Comparison of ENCODE assay signal across 26 mouse cellular contexts in genomic region chr10:111914231-111914630, GRCm38 (mm10). TPM values are rescaled to one million over a fixed set of nuclear protein-coding genes. Genes with fewer than 3 reads are reported as not detected.
DNase-seq lines count a peak whose midpoint lies in the region; ATAC-seq lines count a peak whose summit lies in the region.
"Had no signal": no experiment of that assay in that cellular context is flagged by ENCODE, and none has a peak within 500 bp of the region (broad histone marks: within the 10 kb centered on the region; RNA-seq: fewer than 3 reads in every experiment).

No protein-coding gene starts in this region.

- no peak overlapping the region for H3K4me2 ChIP-seq in forebrain, embryonic 13.5 days
- H3K4me2 ChIP-seq in hindbrain, embryonic 11.5 days (replicated peaks; ENCODE audit: low read depth, low read length) = no peak overlapping the region
- H3K4me2 ChIP-seq in liver, embryonic 11.5 days = no peak overlapping the region
- H3K4me2 ChIP-seq: embryonic facial prominence, embryonic 12.5 days; forebrain, embryonic 12.5 days; forebrain, embryonic 15.5 days had no signal

- H3K27me3 ChIP-seq in forebrain, embryonic 13.5 days = no peaks in the 10 kb centered on the region
- no peaks in the 10 kb centered on the region for H3K27me3 ChIP-seq in forebrain, embryonic 10.5 days (ENCODE audit: poor library complexity, severe bottlenecking)
- H3K27me3 ChIP-seq in hindbrain, embryonic 10.5 days (ENCODE audit: insufficient read depth, poor library complexity, severe bottlenecking) = no peaks in the 10 kb centered on the region
- no peaks in the 10 kb centered on the region for H3K27me3 ChIP-seq in hindbrain, embryonic 11.5 days (ENCODE audit: control insufficient read depth, insufficient read depth, low read length)
- no peaks in the 10 kb centered on the region for H3K27me3 ChIP-seq in liver, embryonic 11.5 days (replicated peaks; ENCODE audit: control insufficient read depth, insufficient read depth, low read length)
- H3K27me3 ChIP-seq: CH12.LX; embryonic facial prominence, embryonic 12.5 days; forebrain, embryonic 12.5 days; forebrain, embryonic 15.5 days; Patski had no signal

- no peaks in the 10 kb centered on the region for H3K9me3 ChIP-seq in forebrain, embryonic 13.5 days (replicated peaks)
- no peaks in the 10 kb centered on the region for H3K9me3 ChIP-seq in forebrain, embryonic 10.5 days
- H3K9me3 ChIP-seq in hindbrain, embryonic 10.5 days = no peaks in the 10 kb centered on the region
- H3K9me3 ChIP-seq in hindbrain, embryonic 11.5 days (ENCODE audit: control insufficient read depth, low read length) = no peaks in the 10 kb centered on the region
- H3K9me3 ChIP-seq in liver, embryonic 11.5 days (ENCODE audit: control insufficient read depth, low read length) = no peaks in the 10 kb centered on the region
- H3K9me3 ChIP-seq: embryonic facial prominence, embryonic 10.5 days; embryonic facial prominence, embryonic 12.5 days; forebrain, embryonic 12.5 days; forebrain, embryonic 15.5 days had no signal

- H3K9ac ChIP-seq in forebrain, embryonic 13.5 days = no peak overlapping the region
- H3K9ac ChIP-seq in hindbrain, embryonic 11.5 days (ENCODE audit: low read depth, low read length) = no peak overlapping the region
- H3K9ac ChIP-seq in liver, embryonic 11.5 days (ENCODE audit: low read depth, low read length) = no peak overlapping the region
- H3K9ac ChIP-seq: embryonic facial prominence, embryonic 12.5 days; forebrain, embryonic 12.5 days; forebrain, embryonic 15.5 days; forebrain, postnatal 0 days had no signal

- H3K4me1 ChIP-seq in forebrain, embryonic 13.5 days = peaks cover 21% of the 10 kb centered on the region
- peaks cover 19% of the 10 kb centered on the region for H3K4me1 ChIP-seq in forebrain, embryonic 10.5 days
- peaks cover 10% of the 10 kb centered on the region; the same call in 1 of the 2 replicates for H3K4me1 ChIP-seq in hindbrain, embryonic 10.5 days (replicated peaks)
- no peaks in the 10 kb centered on the region for H3K4me1 ChIP-seq in hindbrain, embryonic 11.5 days (replicated peaks; ENCODE audit: control insufficient read depth, insufficient read depth, low read length)
- peaks cover 1% of the 10 kb centered on the region; the same call in 1 of the 2 replicates for H3K4me1 ChIP-seq in liver, embryonic 11.5 days (replicated peaks; ENCODE audit: control insufficient read depth, insufficient read depth, low read length)
- H3K4me1 ChIP-seq: embryonic facial prominence, embryonic 12.5 days had no signal

- H3K4me3 ChIP-seq in forebrain, embryonic 13.5 days = no peak overlapping the region
- no peak overlapping the region for H3K4me3 ChIP-seq in forebrain, embryonic 10.5 days
- no peak overlapping the region for H3K4me3 ChIP-seq in hindbrain, embryonic 10.5 days
- H3K4me3 ChIP-seq in hindbrain, embryonic 11.5 days (ENCODE audit: low read depth, low read length) = no peak overlapping the region
- H3K4me3 ChIP-seq in liver, embryonic 11.5 days (ENCODE audit: low read depth, low read length) = no peak overlapping the region
- H3K4me3 ChIP-seq: embryonic facial prominence, embryonic 10.5 days; embryonic facial prominence, embryonic 12.5 days; forebrain, embryonic 12.5 days; forebrain, embryonic 15.5 days had no signal

- H3K36me3 ChIP-seq in forebrain, embryonic 13.5 days (ENCODE audit: poor library complexity, severe bottlenecking) = no peaks in the 10 kb centered on the region
- H3K36me3 ChIP-seq in forebrain, embryonic 10.5 days (replicated peaks) = no peaks in the 10 kb centered on the region
- H3K36me3 ChIP-seq in hindbrain, embryonic 10.5 days = no peaks in the 10 kb centered on the region
- H3K36me3 ChIP-seq in hindbrain, embryonic 11.5 days (ENCODE audit: control insufficient read depth, insufficient read depth, low read length) = no peaks in the 10 kb centered on the region
- no peaks in the 10 kb centered on the region for H3K36me3 ChIP-seq in liver, embryonic 11.5 days (ENCODE audit: control insufficient read depth, insufficient read depth, low read length)
- H3K36me3 ChIP-seq: embryonic facial prominence, embryonic 10.5 days; embryonic facial prominence, embryonic 12.5 days; forebrain, embryonic 12.5 days; forebrain, embryonic 15.5 days; G1E had no signal

- H3K27ac ChIP-seq in forebrain, embryonic 13.5 days = no peak overlapping the region
- no peak overlapping the region for H3K27ac ChIP-seq in forebrain, embryonic 10.5 days
- 0 out of 2 replicates have a peak overlapping the region, but pooled peaks have one; percentile 14 for H3K27ac ChIP-seq in hindbrain, embryonic 10.5 days
- no peak overlapping the region for H3K27ac ChIP-seq in hindbrain, embryonic 11.5 days (ENCODE audit: low read depth, low read length)
- H3K27ac ChIP-seq in liver, embryonic 11.5 days (ENCODE audit: low read depth, low read length) = no peak overlapping the region
- H3K27ac ChIP-seq: embryonic facial prominence, embryonic 10.5 days; embryonic facial prominence, embryonic 12.5 days; forebrain, embryonic 12.5 days; forebrain, embryonic 15.5 days had no signal

- 69% methylated on average over 4 of the region's 4 CpGs for WGBS in forebrain, embryonic 13.5 days
- 92% methylated on average over 4 of the region's 4 CpGs for WGBS in forebrain, embryonic 10.5 days
- 88% methylated on average over 4 of the region's 4 CpGs for WGBS in hindbrain, embryonic 10.5 days
- WGBS in hindbrain, embryonic 11.5 days = 86% methylated on average over 4 of the region's 4 CpGs
- 91% methylated on average over 4 of the region's 4 CpGs for WGBS in liver, embryonic 11.5 days

- DNase-seq in forebrain, embryonic 10.5 days (ENCODE audit: extremely low spot score, low spot score) = no peak
- DNase-seq in hindbrain, embryonic 10.5 days (ENCODE audit: low spot score) = no peak
- DNase-seq in hindbrain, embryonic 11.5 days (ENCODE audit: low spot score) = no peak
- DNase-seq in R1 (ENCODE audit: low read depth, low spot score) = peak; percentile 80
- no peak for DNase-seq in lung, postnatal 14 days
- no peak for DNase-seq in liver, embryonic 11.5 days (ENCODE audit: low spot score)
- DNase-seq: adrenal gland, adult 8-10 months; adrenal gland, postnatal 14 days; adrenal gland, postnatal 36 days; B cell, adult 2 months; cerebellum, adult 11-12 months; cerebellum, adult 2 months; cerebellum, adult 9-10 months; cerebellum, postnatal 10 days; cerebellum, postnatal 25 days; forebrain, postnatal 0 days had no signal

- ATAC-seq in forebrain, embryonic 13.5 days = peak; percentile 24; the same call in 1 of the 2 replicates
- no peak for ATAC-seq in hindbrain, embryonic 11.5 days (ENCODE audit: low FRiP score)
- ATAC-seq in liver, embryonic 11.5 days (replicated peaks; ENCODE audit: low FRiP score) = no peak
- ATAC-seq: activated CD4-positive, CD25-positive, alpha-beta regulatory T cell, adult 4 months; CD4-positive, CD25-positive, alpha-beta regulatory T cell, adult 4 months; forebrain, embryonic 15.5 days; forebrain, postnatal 0 days; Patski had no signal

RNA-seq across cellular contexts. Expression of gene Krr1, which starts 58.2 kb away (rescaled TPM):
- 51.4 and 54.7 TPM in 2 replicates for polyA plus RNA-seq in forebrain, embryonic 13.5 days (2015; fragmentation: Nextera tagmentation; extraction: Ambion mirVana)
- 60.4 and 64.8 TPM in 2 replicates for polyA plus RNA-seq in forebrain, embryonic 10.5 days (2016; fragmentation: Nextera tagmentation; extraction: Ambion mirVana)
- 42.9 and 55.4 TPM in 2 replicates for polyA plus RNA-seq in hindbrain, embryonic 10.5 days (2016; fragmentation: Nextera tagmentation; extraction: Ambion mirVana)
- 59.6 and 68.7 TPM in 2 replicates for polyA plus RNA-seq in hindbrain, embryonic 11.5 days (2014; fragmentation: Nextera tagmentation; extraction: Ambion mirVana)
- polyA plus RNA-seq in liver, embryonic 11.5 days (2014; fragmentation: Nextera tagmentation; extraction: Ambion mirVana) = 56.5 and 57.6 TPM in 2 replicates
